Mouse (Mus musculus) sigmoid colon, adult 10 weeks (tissue): ENCODE data around the gene Amer2. TPM values are rescaled to one million over a fixed set of nuclear protein-coding genes. Genes with fewer than 3 reads are reported as not detected.

Experiments used
- polyA plus RNA-seq: library from polyadenylated mRNA; stranded (reverse); fragments of 350-450 nt; fragmentation: Illumina TruSeq; extraction: RNeasy Lipid Tissue Mini Kit (QIAGEN cat#74804); gene quantifications from one replicate; pipeline ENCODE4 v1.2.3, GENCODE M21; 2014; ENCODE audit warnings: low read depth, low replicate concordance

The Amer2 gene
- 0.16 TPM for polyA plus RNA-seq

GRCm38 (mm10) chr14:60372821-60373309, at the start of gene Amer2:
Gene Amer2 (plus strand): TSS chr14:60373259.

Other genes starting within 250 kb of the Amer2 start
- gene Atp8a2, start 176.1 kb upstream of the Amer2 start, polyA plus RNA-seq: 7.4 TPM
- not detected for gene Nupl1, start 121.8 kb upstream of the Amer2 start, polyA plus RNA-seq
- gene Gm49336, start 121.8 kb upstream of the Amer2 start, polyA plus RNA-seq: 182 TPM
- 312 TPM for gene Mtmr6, start 108.0 kb upstream of the Amer2 start, polyA plus RNA-seq